Mouse (Mus musculus): ENCODE results near the gene Syt7.

Gene Syt7

GRCm38 (mm10) chr19:10388615-10389313, at the start of gene Syt7:
Syt7 (plus strand) TSS chr19:10389090.
- DNase-seq = peak; percentile 94

DNA sequence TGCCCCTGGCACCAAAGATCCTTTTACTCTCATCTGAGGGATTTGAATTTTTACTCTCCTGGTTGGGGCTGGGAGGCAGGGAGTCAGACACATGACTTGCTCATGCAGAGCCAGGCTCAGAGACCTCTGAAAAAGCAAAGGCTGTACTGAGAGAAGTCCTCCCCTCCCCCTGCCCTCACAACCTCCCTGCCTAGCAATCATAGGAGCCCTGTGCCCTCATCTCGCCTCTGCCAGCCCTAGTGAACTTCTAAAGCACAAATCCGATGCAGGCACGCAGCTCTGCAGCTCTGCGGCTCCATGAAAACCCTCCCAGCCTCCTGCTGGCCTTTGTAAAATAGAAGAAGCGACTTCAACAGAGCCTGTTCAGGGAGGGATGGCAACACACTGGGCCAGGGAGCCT, 49.6 kb upstream of the Syt7 start:
- DNase-seq = no peak

DNA sequence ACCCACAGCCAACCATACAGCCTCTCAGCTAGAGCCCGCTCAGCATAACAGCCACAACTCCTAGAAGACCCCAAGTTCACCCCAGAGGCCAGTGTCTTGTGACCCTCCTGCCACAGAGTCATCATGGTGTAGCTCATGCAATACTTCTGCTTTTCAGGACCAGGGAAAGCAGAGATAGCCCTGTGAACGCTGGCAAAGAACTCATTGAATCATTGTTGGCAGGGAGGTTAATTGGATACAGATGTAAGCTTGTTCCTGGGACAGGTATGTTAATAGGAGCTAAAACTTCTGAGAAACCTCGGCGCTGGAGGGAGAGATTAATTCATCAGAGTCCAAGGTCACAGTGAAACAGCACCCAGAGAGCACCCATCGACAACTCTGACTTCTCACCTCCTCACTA, 48.2 kb upstream of the Syt7 start:
- DNase-seq = no peak

GRCm38 (mm10) chr19:10341152-10341551, 47.7 kb upstream of the Syt7 start:
- peak in 1 of 2 experiments; percentile 64 for DNase-seq

DNA sequence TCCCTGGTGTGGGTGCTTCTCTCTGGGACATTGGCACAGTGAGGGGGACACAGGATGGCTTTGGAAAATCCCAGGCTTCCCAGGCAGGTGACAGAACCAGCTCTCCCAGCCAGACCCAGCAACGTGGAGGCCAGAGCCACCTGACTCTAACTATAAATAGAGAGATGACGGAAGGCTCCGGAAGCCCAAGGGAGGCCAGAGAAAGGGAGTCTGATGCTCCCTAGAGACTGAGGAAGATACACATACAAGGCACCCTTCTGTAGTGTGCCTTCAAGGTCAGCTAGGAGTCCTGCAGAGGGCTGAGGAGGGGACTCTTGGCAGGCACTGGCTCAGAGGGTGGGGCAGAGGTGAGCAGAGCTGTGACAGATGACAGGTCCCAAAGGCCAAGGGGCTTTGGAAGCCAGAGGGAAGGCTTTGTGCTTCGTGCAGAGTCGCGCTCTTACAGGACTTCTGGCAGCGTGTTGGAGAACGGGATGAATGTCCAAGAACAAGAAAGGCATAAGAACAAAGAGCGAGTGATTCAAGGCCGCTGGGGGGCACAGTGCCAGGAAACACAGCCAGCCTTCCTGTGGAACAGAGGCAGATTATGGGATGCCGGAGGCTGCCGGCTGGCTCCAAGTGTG, 47.0 kb upstream of the Syt7 start:
- DNase-seq = peak in 1 of 2 experiments; percentile 44

GRCm38 (mm10) chr19:10343866-10344265, 45.0 kb upstream of the Syt7 start:
- DNase-seq = no peak

DNA sequence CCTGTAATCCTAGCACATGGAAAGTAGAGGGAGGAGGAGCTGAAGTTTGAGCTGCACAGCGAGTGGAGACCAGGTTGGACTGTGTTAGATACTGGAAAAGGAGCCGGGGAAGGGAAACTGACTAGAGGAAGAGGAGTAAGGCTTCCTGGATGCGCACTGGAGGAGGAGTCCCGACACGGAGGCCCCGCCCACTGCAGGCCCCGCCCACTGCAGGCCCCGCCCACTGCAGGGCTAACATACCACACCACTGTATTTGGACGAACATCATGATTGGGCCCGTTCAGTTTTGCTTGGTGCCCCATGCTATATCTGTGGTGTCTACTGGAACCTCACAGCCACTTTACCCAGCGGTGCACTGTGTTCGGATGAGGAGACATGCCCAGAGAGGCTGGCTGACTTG, 43.2 kb upstream of the Syt7 start:
- no peak for DNase-seq

DNA sequence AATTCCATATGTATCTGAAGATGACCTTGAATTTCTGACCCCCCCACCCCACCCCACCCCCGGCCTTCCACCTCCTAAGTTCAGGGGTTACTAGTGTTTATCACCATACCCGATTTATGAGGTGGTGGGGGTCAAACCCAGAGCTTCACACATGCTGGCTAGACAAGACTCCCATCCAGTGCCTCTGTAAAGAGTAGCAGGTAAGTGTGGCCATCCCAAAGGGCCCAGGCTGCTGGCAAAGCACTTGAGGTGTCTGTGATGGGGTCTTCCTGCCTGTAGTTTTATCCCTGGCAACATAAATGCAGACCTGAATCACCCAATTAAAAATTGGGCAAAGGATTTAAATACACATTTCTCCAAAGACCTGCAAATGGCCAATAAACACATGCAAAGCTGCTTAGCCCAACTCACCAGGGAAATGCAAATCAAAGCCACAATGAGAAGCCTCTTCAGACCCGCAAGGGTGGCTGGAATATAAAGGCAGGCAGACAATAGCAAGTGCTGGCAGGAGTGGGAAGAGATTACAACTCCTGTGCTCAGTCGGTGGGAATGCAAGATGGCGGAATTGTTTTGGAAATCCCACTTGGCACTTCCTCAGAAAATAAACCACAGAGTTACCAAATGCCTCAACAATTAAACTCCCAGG, 41.1 kb upstream of the Syt7 start:
- no peak for DNase-seq

DNA sequence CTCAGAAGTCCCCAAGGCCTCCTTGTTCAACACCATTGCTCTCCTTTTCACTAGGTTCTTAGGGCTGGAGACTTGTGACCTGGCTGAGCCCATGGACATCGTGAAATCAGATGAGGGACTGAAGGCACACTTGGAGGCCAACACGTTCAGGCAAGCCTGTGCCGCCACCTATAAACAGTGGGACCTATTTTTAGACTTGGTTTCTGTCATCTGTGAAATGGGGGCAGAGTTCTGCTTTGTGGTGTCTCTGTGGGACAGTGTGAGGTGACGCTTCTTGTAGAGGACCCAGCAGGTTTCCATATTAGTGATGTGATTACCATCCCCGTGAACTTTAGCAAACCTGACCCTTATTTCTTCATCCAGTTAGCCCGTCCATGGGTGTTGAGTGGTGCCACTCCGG, 36.7 kb upstream of the Syt7 start:
- no peak for DNase-seq

- no peak for DNase-seq
These were observed 34.1 kb upstream of the Syt7 start for GRCm38 (mm10) chr19:10354830-10355229.

DNA sequence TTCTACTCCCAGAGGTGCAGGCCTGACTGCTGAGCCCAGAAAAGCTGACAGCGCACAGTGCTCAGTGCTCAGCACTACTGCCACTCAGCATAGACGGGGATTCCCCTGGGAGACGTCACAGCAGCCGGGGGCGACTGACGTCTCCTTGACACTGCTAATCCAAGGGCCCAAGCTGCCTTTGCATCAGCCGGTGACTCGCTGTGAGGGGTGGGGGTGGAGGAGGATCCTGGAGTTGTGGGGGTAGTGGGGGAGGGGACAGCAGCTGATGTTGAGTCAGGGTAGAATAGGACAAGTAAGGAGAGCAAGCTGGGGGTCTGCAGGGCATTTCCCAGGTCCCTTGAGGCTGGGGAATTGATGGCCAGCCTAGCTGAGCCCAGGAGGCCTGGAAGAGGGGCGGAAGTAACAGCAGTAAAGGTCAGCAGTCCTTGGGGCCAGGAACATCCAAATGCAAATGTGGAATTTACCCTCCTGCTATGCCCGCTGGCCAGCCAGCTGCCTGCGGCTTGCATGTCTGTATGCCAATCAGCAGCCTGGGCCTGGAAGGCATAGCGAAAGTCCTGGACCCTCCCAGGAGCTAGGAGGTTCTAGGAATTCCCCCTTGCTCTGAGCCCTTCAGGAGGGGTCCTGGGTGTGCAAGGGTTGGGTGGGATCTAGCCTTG, 31.9 kb upstream of the Syt7 start:
- DNase-seq = no peak

- DNase-seq = no peak
These were observed 29.6 kb upstream of the Syt7 start for GRCm38 (mm10) chr19:10359105-10359946.

- DNase-seq = no peak
These were observed 26.3 kb upstream of the Syt7 start for GRCm38 (mm10) chr19:10362473-10363129.

DNA sequence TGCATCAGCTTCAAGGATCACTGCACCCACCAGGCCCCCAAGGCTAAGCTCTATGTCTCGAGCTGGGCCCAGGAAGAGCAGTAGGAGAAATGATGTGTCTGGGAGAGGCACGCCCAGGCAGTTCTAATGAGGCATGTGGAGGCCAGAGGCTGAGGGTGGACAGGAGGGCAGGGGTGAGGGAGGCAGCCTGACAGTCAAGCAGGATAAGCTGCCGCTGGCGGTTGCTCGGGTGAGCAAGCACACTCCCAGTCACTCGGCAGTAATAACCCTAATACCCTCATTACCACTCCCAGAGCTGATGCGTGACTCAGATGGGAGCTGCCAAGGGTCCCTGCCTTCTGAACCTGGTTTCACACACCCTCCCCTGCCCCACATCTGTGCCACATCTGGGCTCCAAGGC, 25.0 kb upstream of the Syt7 start:
- no peak for DNase-seq

- no peak for DNase-seq
These were observed 22.6 kb upstream of the Syt7 start for GRCm38 (mm10) chr19:10366116-10366845.

- DNase-seq = no peak
These were observed 21.1 kb upstream of the Syt7 start for GRCm38 (mm10) chr19:10367802-10368201.

DNA sequence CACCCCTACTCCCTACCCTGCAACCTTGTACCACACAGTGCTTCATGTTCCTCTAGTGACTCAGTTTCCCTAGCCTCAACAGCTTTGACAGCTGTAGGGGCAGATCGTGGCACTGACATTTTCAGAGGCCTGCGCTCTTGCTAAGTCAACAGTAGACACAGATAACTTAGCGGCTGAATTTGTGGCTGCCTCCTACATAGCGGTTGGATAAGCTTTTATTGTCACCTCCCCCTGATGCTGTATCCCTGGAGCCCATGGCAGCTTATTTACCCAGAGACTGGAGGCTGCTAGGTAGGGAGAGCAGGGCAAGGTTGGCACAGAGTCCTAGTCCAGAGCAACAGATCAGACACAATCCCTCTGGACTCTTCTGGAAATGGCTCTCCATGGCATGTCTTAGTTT, 19.0 kb upstream of the Syt7 start:
- no peak for DNase-seq

GRCm38 (mm10) chr19:10373191-10373590, 15.7 kb upstream of the Syt7 start:
- DNase-seq = no peak

DNA sequence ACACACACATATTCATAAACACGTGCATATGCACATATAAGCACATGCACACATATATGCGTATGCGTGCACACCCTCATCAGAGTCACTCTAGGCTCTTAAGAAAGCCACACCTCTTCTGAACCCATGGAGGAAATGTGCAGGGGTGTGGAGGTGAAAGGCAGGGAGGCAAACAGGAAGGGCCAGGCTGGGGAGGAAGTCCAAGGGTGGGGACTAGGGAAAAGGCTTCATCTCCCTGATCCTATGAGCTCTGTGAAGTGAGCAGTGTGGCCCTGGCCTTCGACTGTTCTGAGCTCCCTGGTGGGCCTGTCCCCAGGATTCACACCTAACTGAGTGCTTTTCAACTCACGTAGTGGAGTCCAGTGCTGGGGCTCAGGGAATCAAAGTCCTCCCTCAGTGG, 13.6 kb upstream of the Syt7 start:
- peak; percentile 6 to 53 for DNase-seq

DNA sequence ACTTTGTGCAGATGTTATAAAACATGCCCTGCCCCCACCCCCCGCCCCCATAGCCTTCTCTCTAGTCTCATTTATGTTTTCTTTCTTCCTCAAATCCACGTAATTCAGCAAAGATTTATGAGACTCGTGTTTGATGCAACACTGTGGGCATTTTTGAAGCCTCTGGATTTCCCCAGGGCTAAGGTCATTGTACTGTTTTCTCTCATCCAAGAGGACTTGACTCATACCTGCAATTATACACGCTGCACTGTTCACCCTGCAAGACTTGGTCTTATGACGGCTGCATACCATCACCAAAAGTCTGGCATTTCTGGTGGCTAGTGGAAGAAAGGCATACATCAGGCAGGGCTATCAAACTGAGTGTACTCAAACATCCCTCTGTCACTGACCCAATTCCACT, 8.9 kb upstream of the Syt7 start:
- DNase-seq = no peak

- no peak for DNase-seq
These were observed 1.2 kb upstream of the Syt7 start for GRCm38 (mm10) chr19:10387660-10388059.
